Mouse (Mus musculus) left cerebral cortex, adult 8-10 months (tissue): ENCODE measurements at regions not wholly inside any gene's neighbourhood (a gene's known extent, or its start where the extent isn't known, plus 50 kb on each side); places are given as distances from the start of the nearest gene placed in this dataset.
"Not testable (repeated sequence)": the region's sequence is repeated elsewhere in the genome, so short reads cannot be mapped to it uniquely, and the experiment has no call there.

Experiments used
- DNase-seq, 2 experiments: peaks; one replicate each; pipeline ENCODE4 v3.0.0; 2022; ENCODE audit warnings: low spot score in 2 of 2

- peak in 1 of 2 experiments; percentile 12 for DNase-seq
Observed at GRCm38 (mm10) chr16:12800181-12800580, 309.3 kb upstream of the Ercc4 start.

DNA sequence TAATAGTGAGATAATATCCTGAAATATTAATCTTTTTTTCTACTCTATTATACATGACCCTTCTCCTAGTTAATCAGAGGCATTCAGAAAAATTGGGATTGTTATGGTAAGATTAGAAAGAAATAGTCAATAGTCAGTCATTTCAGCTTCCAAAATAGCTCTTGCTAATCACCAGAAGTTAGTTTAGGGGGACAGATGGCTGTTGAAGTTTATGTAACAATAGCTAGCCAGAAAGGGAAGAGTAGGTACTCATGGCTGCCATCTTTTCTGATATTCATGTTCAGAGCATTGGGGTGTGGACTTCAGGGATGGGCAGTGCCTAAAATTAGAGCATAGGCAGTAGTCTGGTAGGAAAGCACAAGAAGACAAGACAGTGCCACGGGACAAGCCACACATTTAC, 306.8 kb upstream of the Ercc4 start:
- DNase-seq, result no peak

DNA sequence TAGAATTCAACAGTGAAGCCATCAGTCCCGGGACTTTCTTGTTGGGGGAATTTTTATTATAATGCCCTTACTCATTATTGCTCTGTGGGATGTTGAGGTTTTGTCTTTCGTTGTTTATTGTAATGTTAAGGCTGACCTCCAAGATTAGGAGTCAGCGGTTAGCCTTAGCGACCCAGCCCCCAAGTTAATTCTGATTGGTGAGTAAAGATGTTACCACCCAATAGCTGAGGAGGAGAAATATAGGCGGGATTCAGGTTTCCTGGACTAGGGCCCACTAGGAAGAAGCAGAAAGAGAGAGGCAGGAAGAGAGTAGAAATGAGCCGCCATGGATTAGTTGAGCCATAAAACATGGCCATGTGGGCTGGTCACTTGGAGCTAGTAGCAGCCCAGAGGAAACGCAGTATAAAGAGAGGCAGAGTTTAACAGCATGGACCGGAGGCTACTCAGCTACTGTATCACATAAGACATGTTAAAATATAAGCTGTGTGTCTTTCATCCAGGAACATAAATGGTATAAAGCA, 302.1 kb upstream of the Ercc4 start:
- DNase-seq, result no peak

GRCm38 (mm10) chr16:12811088-12811487, 298.4 kb upstream of the Ercc4 start:
- DNase-seq, result no peak

DNA sequence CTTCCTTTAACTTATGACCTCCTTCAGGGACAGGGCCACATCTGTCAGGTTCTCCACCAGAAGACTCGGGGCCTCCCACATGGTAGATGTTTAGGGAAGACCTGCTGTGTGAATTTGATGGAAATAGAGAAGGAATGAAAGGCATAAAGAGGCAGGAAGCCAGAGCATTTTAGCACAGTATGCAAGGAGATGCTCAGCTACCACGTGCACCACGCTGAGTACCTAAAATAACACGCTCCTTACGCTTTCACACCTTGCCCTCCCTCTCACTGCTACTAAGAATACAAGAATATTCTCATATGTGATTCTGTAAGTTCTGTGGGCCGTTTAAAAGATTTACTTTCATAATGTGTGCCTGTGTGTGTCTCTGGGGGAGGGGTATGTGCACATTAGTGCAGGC, 284.8 kb upstream of the Ercc4 start:
- peak in 1 of 2 experiments; percentile 73 for DNase-seq

DNA sequence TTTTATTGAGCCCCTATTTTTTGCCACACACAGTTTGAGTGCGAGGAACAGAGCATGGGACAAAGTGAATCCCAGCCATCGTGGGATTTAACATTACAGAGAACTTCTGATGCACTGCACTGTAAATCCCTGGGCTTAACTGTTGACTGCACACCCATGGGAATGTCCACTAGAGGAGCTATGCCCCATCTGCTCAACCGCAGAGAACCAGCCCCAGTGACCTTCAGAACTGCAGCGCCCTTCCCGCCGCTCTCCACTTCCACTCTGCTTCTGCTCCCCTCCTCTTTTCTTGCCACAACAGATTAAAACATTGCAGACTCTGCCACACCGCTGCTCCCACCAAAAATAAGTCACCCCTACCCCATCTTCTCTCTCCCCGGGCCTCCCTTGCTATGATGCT, 283.3 kb upstream of the Ercc4 start:
- DNase-seq, result no peak

DNA sequence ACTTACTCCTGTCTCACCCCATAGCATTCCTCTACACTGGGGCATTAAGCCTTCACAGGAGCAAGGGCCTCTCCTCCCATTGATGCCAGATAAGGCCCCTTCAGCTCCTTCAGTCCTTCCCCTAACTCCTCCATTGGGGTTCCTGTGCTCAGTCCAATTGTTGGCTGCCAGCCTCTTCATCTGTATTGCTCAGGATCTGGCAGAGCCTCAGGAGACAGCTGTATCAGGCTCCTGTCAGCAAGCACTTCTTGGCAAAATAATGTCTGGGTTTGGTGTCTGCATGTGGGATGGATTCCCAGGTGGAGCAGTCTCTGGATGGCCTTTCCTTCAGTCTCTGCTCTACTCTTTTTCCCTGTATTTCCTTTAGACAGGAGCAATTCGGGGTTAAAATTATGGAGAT, 278.2 kb upstream of the Ercc4 start:
- peak in 1 of 2 experiments; percentile 12 for DNase-seq

DNA sequence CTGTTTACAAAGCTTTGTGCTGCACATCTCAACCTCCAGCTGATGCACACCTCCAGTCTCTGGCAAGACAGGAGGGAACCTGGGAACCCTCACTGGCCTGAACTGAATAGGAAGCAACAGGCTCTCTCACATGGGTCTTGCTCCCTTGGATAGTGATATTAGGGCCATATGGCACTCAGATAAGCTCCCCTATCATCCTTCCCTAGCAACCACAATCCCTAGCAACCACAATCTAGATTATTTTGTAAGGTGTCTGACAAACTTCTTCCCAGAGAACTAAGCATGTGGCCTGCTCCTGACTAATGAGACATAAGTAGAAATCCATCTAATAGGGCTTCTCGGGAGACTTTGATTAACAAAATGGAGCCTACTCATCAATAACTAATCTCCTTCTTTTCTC, 253.1 kb upstream of the Ercc4 start:
- no peak for DNase-seq

- DNase-seq, result peak in 1 of 2 experiments; percentile 67
Observed at GRCm38 (mm10) chr16:12859714-12860355, 249.6 kb upstream of the Ercc4 start.

- DNase-seq, result no peak
Observed at GRCm38 (mm10) chr16:12862561-12862960, 246.9 kb upstream of the Ercc4 start.

GRCm38 (mm10) chr16:12878326-12878725, 231.2 kb upstream of the Ercc4 start:
- not testable (repeated sequence) for DNase-seq

DNA sequence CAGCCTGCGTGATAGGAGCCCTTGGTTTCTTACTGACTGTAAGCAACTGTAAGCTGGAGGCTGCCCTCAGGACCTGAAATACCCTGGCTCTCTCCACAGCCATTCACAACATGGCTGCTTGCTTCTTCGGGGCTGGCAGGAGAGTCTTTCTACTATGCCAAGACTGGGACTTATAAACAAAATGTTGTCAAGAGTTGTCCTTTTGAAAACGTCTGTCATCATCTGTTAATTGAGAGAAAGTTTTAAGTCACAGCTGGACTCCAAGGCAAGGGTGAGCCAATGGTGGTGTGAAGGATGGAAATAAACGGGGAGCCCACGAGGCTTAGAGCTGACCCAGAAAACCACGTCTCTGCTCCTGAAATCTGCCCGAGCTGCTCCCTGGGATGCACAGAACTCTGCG, 229.5 kb upstream of the Ercc4 start:
- DNase-seq, result no peak

- DNase-seq, result no peak
Observed at GRCm38 (mm10) chr16:12880481-12880880, 229.0 kb upstream of the Ercc4 start.

DNA sequence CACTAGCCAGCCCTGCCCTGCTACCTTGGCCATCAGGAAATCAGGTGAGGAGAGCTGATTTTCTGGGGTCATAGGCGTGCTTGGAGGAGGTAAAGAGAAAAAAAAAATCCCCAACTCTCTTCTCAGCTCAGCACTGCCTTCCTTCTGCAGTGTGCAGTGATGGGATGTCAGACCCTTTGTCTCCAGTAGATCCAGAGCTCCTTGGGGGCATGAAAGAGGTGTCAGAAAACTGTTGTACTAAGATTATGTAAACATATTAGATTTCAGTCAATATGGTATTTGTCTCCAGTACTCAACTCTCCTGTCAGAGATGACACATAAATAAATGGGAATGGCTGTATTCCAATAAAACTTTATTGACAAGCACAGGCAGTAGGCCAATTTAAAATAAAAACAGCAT, 226.8 kb upstream of the Ercc4 start:
- DNase-seq, result no peak

DNA sequence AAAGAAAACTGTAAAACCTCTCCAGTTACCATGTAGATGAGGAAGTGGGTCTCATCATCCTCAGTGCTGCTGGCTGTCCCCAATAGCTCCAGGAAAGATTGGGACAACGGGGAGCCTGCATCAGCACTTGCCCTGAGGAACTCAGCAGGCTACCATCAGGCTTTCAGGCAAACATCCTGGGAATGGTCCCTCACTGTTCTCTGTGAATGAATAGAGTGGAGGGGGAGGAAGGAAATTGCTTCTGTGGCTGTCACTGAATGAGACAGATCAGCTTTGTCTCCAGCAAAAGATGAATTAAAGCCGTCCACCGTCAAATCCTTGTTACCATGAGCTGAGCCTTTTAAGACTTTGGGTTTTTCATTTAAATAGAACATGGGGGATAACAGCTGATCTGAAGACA, 224.9 kb upstream of the Ercc4 start:
- DNase-seq, result no peak

DNA sequence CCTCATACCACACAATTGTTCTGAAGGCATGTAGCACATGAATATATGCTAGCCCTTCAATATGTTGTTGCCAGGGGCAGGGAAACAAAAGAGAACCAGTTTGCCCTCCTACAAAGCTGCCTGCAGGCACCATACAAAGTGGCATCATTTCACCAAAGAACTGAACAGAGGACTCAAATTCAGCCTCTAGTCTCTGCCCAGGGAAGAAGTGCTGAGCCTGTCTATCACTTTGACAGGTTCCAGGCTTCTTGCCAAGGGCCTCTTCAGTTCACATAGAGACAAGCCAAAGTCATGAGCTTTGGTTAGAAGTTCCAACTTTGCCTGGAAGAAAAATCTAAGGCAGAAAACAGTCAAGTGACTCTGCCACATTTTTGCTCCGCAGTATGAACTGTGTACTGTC, 223.4 kb upstream of the Ercc4 start:
- DNase-seq, result no peak

DNA sequence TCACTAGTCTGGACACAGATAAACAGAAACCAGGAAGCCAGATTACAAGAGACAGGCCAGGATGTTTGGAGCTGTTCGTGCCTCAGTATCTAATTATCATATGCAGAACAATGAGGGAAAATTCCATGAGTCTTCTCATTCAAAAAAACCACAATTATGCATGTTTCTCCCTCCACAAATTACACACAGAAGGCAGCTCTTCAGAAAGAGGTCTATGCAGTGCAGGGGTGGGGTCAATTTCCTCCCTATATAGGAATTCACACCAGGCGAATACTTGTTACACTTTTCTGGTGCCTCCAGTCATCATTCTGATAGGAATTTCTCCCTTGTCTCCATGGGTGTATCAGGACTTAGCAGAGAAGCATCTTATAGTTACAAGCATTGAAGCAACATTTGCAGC, 222.1 kb upstream of the Ercc4 start:
- DNase-seq, result no peak

GRCm38 (mm10) chr16:12890094-12890493, 219.4 kb upstream of the Ercc4 start:
- peak in 1 of 2 experiments; percentile 11 for DNase-seq

- DNase-seq, result no peak
Observed at GRCm38 (mm10) chr16:12890545-12890944, 218.9 kb upstream of the Ercc4 start.

GRCm38 (mm10) chr16:12892658-12893305, 216.7 kb upstream of the Ercc4 start:
- DNase-seq, result no peak

DNA sequence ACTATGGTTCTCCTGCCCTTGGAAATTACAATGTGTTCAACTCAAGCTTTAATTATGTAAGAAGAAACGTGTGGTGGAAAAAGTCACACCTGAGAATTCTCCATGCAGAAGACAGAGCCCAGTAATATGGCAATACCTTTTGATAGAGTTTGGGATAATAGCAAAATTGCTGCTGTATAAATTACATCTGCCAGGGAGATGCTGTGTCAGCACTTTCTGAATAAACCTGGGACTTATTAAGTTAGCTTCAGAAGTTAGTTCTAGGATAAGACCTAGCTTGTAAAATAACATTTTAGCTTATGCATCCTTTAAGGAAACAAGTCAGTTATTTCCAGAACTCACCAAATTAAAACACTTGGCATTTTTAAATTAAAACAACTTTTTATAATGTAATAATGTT, 212.2 kb upstream of the Ercc4 start:
- DNase-seq, result no peak

DNA sequence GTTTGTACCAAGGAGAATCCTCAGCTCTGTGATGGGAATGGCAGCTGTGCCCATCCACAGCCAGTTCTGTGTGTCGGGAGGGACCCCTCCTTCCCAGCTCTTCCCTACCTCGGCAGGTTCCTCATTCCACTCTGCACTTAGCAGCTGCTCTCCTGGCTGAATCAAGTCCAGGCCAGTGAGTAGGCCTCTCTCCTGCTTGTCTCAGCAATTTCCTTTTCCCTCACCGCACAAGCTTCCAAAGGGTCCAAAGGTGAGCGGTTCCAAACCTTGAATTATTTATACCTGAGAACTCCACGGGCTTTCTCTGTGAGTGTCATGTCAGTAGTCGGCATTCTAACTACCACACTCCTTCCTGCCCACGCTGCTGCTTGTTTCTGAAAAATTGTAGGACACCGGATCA, 208.8 kb upstream of the Ercc4 start:
- no peak for DNase-seq
